Mouse (Mus musculus): ENCODE measurements around the gene Amacr. TPM values are rescaled to one million over a fixed set of nuclear protein-coding genes. Genes with fewer than 3 reads are reported as not detected.

The Amacr gene
- polyA plus RNA-seq, 1 experiment from 2014 or later = 19.1 TPM

DNA sequence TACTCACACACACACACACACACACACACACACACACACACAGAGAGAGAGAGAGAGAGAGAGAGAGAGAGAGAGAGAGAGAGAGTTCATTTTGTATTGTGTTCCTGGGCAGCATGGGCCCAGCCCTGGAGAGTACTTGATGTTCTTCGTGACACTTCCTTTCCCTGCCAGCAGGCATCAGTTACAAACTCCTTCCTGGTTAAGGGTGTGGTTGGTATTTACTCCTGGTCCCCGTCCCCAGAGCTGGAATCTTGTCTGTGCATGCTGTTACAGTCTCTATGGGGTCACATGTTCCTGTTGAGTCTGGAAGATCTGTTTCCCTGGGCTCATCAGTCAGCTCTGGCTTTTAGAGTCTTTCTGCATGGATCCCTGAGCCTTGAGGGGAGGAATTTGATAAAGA is 8.9 kb downstream of the Amacr start:
- peaks cover 10% of the 10 kb centered on the region; the same call in 1 of the 2 replicates for H3K36me3 ChIP-seq (replicated peaks)
- H3K9me3 ChIP-seq (replicated peaks) = no peaks in the 10 kb centered on the region
- 25% methylated on average over 2 of the region's 2 CpGs for WGBS (ENCODE audit: insufficient replicate concordance)
- peaks cover 11% of the 10 kb centered on the region; the same call in 1 of the 2 replicates for H3K4me1 ChIP-seq (replicated peaks)
- no peak overlapping the region for H3K9ac ChIP-seq
- H3K27me3 ChIP-seq = no peaks in the 10 kb centered on the region
- no peak overlapping the region for H3K4me2 ChIP-seq
- no peak for ATAC-seq (ENCODE audit: insufficient read depth)
- no peak overlapping the region for H3K4me3 ChIP-seq (replicated peaks)
- no peak overlapping the region for H3K27ac ChIP-seq (replicated peaks)

DNA sequence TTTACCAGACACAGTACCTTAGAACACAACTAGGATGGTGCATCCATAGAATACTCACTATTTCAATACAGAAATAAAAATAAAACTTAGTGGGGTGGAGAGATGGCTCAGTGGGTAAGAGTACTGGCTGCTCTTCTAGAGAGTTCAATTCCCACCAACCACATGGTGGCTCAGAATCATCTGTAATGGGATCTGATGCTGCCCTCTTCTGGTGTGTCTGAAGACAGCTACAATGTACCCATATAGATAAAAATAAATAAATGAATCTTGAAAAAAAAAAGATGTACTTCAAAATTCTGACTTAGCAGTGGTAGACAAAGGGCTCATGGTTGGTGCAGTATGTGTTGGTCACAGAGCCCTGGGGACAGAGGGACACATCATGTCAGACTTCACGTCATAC is 10.0 kb downstream of the Amacr start:
- 0 out of 2 replicates have a peak, but pooled peaks cover 6% of the 10 kb centered on the region for H3K4me1 ChIP-seq (replicated peaks)
- H3K36me3 ChIP-seq (replicated peaks) = peaks cover 10% of the 10 kb centered on the region; the same call in 1 of the 2 replicates
- ATAC-seq (ENCODE audit: insufficient read depth) = no peak
- no peak overlapping the region for H3K9ac ChIP-seq
- no peak overlapping the region for H3K27ac ChIP-seq (replicated peaks)
- WGBS (ENCODE audit: insufficient replicate concordance) = 70% methylated on average over 1 of the region's 1 CpGs
- H3K9me3 ChIP-seq (replicated peaks) = no peaks in the 10 kb centered on the region
- no peaks in the 10 kb centered on the region for H3K27me3 ChIP-seq
- no peak overlapping the region for H3K4me2 ChIP-seq
- no peak overlapping the region for H3K4me3 ChIP-seq (replicated peaks)

DNA sequence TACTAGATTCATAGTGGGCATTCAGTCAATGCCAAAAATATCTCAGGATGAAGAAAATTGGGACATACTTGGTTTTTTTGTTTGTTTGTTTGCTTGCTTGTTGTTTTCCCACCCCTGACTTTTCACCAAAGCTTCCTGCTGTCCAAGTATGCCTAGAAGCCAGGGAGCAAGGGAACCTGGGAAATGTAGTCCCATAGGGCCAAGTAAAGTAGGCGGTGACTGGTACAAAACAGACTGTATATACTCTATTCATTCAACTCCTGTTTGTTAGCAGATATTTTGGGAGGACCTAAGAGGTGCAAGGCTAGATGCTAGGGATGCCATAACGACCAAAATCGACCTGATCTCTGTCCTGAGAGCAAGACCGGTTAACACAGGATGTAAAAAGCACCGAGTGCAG is 18.3 kb downstream of the Amacr start:
- Histone ChIP-seq H3K4me3 (replicated peaks) (no peak overlapping the region), H3K9me3 (replicated peaks) (no peaks in the 10 kb centered on the region), H3K27ac (replicated peaks) (no peak overlapping the region), H3K9ac (no peak overlapping the region), H3K4me2 (no peak overlapping the region), H3K27me3 (no peaks in the 10 kb centered on the region), H3K36me3 (replicated peaks) (peaks cover 4% of the 10 kb centered on the region; the same call in 1 of the 2 replicates), H3K4me1 (replicated peaks) (no peaks in the 10 kb centered on the region)
- WGBS (ENCODE audit: insufficient replicate concordance) = 42% methylated on average over 5 of the region's 5 CpGs
- no peak for ATAC-seq (ENCODE audit: insufficient read depth)

DNA sequence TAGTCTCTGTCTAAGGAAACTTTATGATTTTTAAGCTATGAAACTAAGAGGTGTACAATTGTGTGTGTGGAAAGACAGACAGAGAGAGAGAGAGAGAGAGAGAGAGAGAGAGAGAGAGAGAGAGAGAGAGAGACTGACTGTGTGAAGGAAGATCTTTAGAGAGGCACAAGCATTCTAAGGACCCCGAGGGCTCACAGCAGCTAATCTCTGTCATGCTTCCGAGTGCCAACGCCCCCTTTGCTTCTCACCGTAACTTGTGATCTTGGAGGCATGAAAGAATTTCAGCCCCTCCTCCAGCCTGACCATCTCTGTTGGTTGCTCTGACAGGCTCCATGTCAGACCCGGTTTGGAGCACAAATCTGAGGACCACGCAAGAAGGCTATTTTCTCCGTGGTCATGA is 18.9 kb downstream of the Amacr start, which contains the start of gene Slc45a2:
Slc45a2 (plus strand) TSS at position 301 of the 400 bp plus-strand sequence.
- no peak within 1 kb of the TSS for H3K9ac ChIP-seq
- WGBS (ENCODE audit: insufficient replicate concordance) = 63% methylated on average over 7 of the region's 7 CpGs

DNA sequence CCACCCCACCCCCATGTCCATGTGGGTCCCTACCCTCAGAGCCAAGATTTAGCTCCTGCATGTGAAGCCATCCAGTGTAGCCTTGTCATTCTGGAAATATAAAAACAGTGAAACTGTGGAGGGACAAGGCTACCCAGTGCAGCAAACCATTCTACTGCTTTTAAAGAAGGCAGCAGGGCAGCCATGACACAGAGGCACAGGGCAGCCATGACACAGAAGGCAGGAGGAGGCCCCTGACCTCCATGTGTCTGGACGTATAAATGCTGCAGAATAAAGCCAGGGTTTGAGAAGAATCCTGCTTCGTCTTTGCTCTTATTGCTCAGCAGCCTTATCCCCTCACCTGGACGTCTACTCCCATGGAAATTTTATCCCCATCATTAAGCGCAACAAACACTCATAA is 22.2 kb downstream of the Amacr start:
- WGBS (ENCODE audit: insufficient replicate concordance) = 67% methylated on average over 4 of the region's 4 CpGs
- ATAC-seq (ENCODE audit: insufficient read depth) = no peak
- Histone ChIP-seq H3K9ac (no peak overlapping the region), H3K36me3 (replicated peaks) (no peaks in the 10 kb centered on the region), H3K27ac (replicated peaks) (no peak overlapping the region), H3K27me3 (no peaks in the 10 kb centered on the region), H3K9me3 (replicated peaks) (no peaks in the 10 kb centered on the region), H3K4me3 (replicated peaks) (no peak overlapping the region), H3K4me2 (no peak overlapping the region), H3K4me1 (replicated peaks) (no peaks in the 10 kb centered on the region)

More for the DNA sequence above, 18.9 kb downstream of the Amacr start, which contains the start of gene Slc45a2:
- H3K27me3 ChIP-seq = no peaks in the 10 kb centered on the region
- H3K9me3 ChIP-seq (replicated peaks) = no peaks in the 10 kb centered on the region
- H3K4me2 ChIP-seq = no peak within 1 kb of the TSS
- no peaks in the 10 kb centered on the region for H3K4me1 ChIP-seq (replicated peaks)
- no peaks in the 10 kb centered on the region for H3K36me3 ChIP-seq (replicated peaks)
- no peak for ATAC-seq (ENCODE audit: insufficient read depth)
- H3K27ac ChIP-seq (replicated peaks) = no peak within 1 kb of the TSS
- no peak within 1 kb of the TSS for H3K4me3 ChIP-seq (replicated peaks)

DNA sequence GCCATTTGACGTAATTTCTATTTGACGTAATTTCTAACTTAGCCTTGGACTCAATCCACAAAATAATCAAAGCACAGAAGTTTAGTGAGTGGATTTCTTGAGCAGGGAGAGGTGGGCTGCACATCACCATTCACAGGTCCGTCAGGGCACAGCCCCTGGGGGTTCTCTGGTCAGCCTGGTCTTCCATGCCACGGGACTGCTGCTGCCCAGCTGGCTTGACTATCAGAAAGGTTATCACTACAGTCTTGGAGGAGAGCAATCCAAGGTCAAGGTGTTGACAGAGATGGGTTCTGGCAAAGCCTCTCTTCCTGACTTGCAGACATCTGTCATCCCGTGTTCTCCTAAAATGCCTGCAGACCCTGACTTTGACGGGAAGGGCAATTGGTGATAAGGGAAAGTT is 23.1 kb downstream of the Amacr start:
- Histone ChIP-seq H3K27ac (replicated peaks) (no peak overlapping the region), H3K4me1 (replicated peaks) (no peaks in the 10 kb centered on the region), H3K9me3 (replicated peaks) (no peaks in the 10 kb centered on the region), H3K4me2 (no peak overlapping the region), H3K9ac (no peak overlapping the region), H3K27me3 (no peaks in the 10 kb centered on the region), H3K4me3 (replicated peaks) (no peak overlapping the region), H3K36me3 (replicated peaks) (no peaks in the 10 kb centered on the region)
- 55% methylated on average over 6 of the region's 6 CpGs for WGBS (ENCODE audit: insufficient replicate concordance)
- no peak for ATAC-seq (ENCODE audit: insufficient read depth)

DNA sequence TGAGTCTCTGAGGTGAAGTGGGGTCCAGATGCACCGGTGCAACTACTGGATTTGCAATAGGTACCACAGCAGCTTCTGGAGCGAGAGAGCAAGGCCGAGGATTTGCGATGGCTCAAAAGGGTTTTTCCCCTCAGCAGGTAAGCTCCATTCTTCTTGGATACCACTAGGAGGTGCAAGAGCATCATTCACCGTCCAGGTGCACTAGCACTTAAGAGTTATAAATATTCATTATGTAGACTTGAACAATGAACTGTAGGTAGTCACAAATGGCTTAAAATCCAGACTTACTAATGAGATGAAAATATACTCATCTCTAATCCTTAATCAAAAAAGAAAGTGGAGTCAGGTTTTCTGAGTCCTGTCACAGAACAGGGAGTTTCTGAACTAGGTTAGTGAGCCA is 27.2 kb downstream of the Amacr start:
- no peaks in the 10 kb centered on the region for H3K9me3 ChIP-seq (replicated peaks)
- H3K27me3 ChIP-seq = no peaks in the 10 kb centered on the region
- WGBS (ENCODE audit: insufficient replicate concordance) = 23% methylated on average over 5 of the region's 5 CpGs
- no peaks in the 10 kb centered on the region for H3K36me3 ChIP-seq (replicated peaks)
- H3K4me2 ChIP-seq = no peak overlapping the region
- ATAC-seq (ENCODE audit: insufficient read depth) = no peak
- peaks cover 4% of the 10 kb centered on the region; the same call in 1 of the 2 replicates for H3K4me1 ChIP-seq (replicated peaks)
- H3K27ac ChIP-seq (replicated peaks) = no peak overlapping the region
- H3K9ac ChIP-seq = no peak overlapping the region
- H3K4me3 ChIP-seq (replicated peaks) = no peak overlapping the region

DNA sequence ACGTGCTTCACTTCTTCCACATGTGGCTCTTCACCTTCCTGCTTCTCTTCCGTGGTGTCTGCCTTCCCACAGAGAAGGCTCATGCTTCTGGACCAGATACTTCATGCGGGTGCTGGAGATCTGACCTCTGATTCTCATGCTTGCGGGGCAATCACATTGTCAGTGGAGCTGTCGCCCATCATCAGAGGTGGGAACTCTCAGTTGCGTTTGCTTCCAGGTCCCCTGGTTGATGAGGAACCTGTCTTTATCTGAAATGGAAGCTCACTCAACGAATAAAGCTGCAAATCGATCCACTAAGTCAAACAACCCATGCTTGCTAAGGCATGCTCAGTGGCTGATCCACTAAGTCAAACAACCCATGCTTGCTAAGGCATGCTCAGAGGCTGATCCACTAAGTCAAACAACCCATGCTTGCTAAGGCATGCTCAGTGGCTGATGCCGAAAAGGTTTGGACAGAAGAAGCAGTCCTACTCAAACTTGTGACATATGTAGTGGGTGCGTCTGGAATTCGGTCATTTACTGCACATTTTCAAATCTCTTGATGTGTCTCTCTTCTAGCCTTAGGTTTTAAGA is 29.5 kb downstream of the Amacr start:
- no peak overlapping the region for H3K9ac ChIP-seq
- no peaks in the 10 kb centered on the region for H3K9me3 ChIP-seq (replicated peaks)
- no peaks in the 10 kb centered on the region for H3K36me3 ChIP-seq (replicated peaks)
- H3K4me1 ChIP-seq (replicated peaks) = peaks cover 4% of the 10 kb centered on the region; the same call in 1 of the 2 replicates
- no peak overlapping the region for H3K4me3 ChIP-seq (replicated peaks)
- H3K27me3 ChIP-seq = no peaks in the 10 kb centered on the region
- peak; percentile 73; the same call in 1 of the 2 replicates for ATAC-seq (ENCODE audit: insufficient read depth)
- WGBS (ENCODE audit: insufficient replicate concordance) = 61% methylated on average over 11 of the region's 11 CpGs
- no peak overlapping the region for H3K27ac ChIP-seq (replicated peaks)
- no peak overlapping the region for H3K4me2 ChIP-seq

DNA sequence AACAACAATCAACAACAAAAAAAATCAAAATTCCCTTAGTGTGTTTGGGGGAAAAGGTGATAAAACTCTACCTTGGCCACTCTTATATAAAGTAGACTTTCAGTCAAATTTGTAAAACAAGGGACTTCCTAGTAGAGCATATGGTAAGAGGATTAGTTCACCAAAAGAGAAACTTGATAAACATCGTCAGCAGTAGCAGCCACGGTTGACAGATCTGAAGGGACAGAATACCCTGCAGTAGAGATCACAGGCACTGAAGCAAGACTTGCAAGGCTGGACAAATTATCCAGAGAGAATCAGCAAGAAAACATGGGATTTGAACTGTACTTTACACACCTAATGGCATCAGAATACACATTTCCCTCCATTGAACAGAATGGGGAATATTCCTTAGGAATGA is 33.4 kb downstream of the Amacr start:
- no peaks in the 10 kb centered on the region for H3K9me3 ChIP-seq (replicated peaks)
- ATAC-seq (ENCODE audit: insufficient read depth) = no peak
- no peaks in the 10 kb centered on the region for H3K27me3 ChIP-seq
- no peak overlapping the region for H3K27ac ChIP-seq (replicated peaks)
- no peak overlapping the region for H3K4me3 ChIP-seq (replicated peaks)
- no peaks in the 10 kb centered on the region for H3K36me3 ChIP-seq (replicated peaks)
- H3K4me1 ChIP-seq (replicated peaks) = peaks cover 4% of the 10 kb centered on the region; the same call in 1 of the 2 replicates
- WGBS (ENCODE audit: insufficient replicate concordance) = 48% methylated on average over 2 of the region's 2 CpGs
- no peak overlapping the region for H3K4me2 ChIP-seq
- H3K9ac ChIP-seq = no peak overlapping the region

DNA sequence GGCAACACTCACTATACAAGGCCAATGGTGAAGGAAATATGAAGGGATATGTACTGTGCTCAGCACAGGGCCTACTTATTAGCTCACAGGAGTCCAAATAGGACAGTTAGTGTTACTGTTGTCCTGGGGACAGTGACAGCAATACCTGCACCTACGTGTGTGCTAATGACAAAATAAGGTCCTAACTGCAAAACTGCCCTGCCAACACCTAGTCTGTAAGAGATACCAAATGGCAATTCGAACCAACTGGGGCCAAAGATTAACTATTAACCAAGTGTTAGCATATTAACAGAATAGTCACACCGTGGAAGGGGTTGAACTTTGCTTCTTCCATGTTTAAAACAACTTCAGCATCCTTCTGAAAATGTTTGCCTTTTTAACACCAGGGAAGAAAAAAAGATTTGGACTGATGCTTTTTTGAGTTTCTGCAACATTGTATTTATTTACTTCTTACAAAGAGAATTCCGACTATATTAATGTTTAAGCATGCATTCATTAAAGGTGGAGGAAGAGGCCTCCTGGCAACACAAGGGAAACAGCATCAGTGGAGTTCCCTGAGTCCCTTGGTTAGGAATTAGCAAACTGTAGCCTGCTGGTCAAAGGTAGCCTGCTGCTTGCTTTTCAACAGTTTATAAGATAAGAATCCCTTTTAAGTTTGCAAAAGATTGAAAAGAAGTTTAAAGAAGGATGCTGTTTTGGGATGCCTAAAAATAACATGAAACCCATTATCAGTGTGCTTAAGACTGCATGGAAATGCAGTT is 45.4 kb downstream of the Amacr start:
- no peak overlapping the region for H3K4me2 ChIP-seq
- H3K4me3 ChIP-seq (replicated peaks) = no peak overlapping the region
- H3K9me3 ChIP-seq (replicated peaks) = no peaks in the 10 kb centered on the region
- ATAC-seq (ENCODE audit: insufficient read depth) = peak; percentile 77
- WGBS (ENCODE audit: insufficient replicate concordance) = 34% methylated on average over 4 of the region's 4 CpGs
- no peaks in the 10 kb centered on the region for H3K36me3 ChIP-seq (replicated peaks)
- no peaks in the 10 kb centered on the region; the same call in 1 of the 2 replicates for H3K4me1 ChIP-seq (replicated peaks)
- no peak overlapping the region for H3K9ac ChIP-seq
- no peaks in the 10 kb centered on the region for H3K27me3 ChIP-seq
- H3K27ac ChIP-seq (replicated peaks) = peak overlapping the region; percentile 77

DNA sequence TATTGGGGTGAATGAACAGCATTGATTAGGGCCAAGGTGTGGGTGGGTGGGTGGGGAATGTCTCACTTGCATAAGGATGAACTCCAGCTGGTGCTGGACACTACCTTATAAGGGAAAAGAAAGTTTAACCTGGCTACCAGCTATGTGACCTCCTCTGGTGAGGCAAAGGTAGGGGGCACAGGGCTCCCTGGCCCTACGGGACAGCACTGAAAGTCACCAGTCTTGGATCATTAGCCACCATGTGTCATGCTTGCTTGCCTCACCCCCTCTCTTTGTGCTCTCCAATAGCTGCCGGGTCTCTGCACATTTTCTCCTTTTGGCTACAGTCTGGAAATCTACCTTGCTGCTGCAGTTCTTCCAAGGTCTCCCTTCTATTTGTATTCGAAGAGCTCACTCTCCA is 48.6 kb downstream of the Amacr start:
- Histone ChIP-seq H3K36me3 (replicated peaks) (no peaks in the 10 kb centered on the region), H3K4me1 (replicated peaks) (no peaks in the 10 kb centered on the region; the same call in 1 of the 2 replicates), H3K27me3 (peaks cover 7% of the 10 kb centered on the region), H3K9ac (no peak overlapping the region), H3K4me3 (replicated peaks) (no peak overlapping the region), H3K4me2 (no peak overlapping the region), H3K9me3 (replicated peaks) (no peaks in the 10 kb centered on the region), H3K27ac (replicated peaks) (no peak overlapping the region)
- 59% methylated on average over 3 of the region's 3 CpGs for WGBS (ENCODE audit: insufficient replicate concordance)
- ATAC-seq (ENCODE audit: insufficient read depth) = peak; percentile 36

All from liver, embryonic 15.5 days (tissue).